Mouse (Mus musculus) ES-E14 (cell line): ENCODE results near the gene Zfp936. TPM values are rescaled to one million over a fixed set of nuclear protein-coding genes. Genes with fewer than 3 reads are reported as not detected.
"Not testable (repeated sequence)": the region's sequence is repeated elsewhere in the genome, so short reads cannot be mapped to it uniquely, and the experiment has no call there.

Source experiments
- DNase-seq: peaks from one replicate; pipeline ENCODE4 v3.0.0-alpha.2; 2013; ENCODE audit warnings: low read depth, low spot score
- H3K27ac ChIP-seq: 2 replicates; pipeline ENCODE4 v1.5.1; 2012; ENCODE audit warnings: low read depth, mild to moderate bottlenecking, low read length, moderate library complexity, mixed read lengths; ENCODE audit not compliant: poor library complexity, insufficient read depth, severe bottlenecking
- H3K36me3 ChIP-seq: 2 replicates; pipeline ENCODE4 v1.6.1; 2012; ENCODE audit warnings: mild to moderate bottlenecking, low read length, moderate library complexity, mixed read lengths; ENCODE audit not compliant: control insufficient read depth, poor library complexity, insufficient read depth, severe bottlenecking
- H3K4me1 ChIP-seq, 2 experiments: fragments of 150-350 bp in 1 of 2; sonication (generic) in 1 of 2; 2 replicates each; pipeline ENCODE4 v1.6.1; 2012; ENCODE audit warnings: low read length in 2 of 2, mild to moderate bottlenecking in 1 of 2, mixed read lengths in 1 of 2; ENCODE audit not compliant: control insufficient read depth in 2 of 2, insufficient read depth in 2 of 2, poor library complexity in 1 of 2
- H3K4me3 ChIP-seq, 2 experiments: fragments of 150-350 bp in 1 of 2; sonication (generic) in 1 of 2; 2 replicates each; pipeline ENCODE4 v1.5.1; 2012; ENCODE audit warnings: low read length in 2 of 2, low read depth in 1 of 2, mild to moderate bottlenecking in 1 of 2, mixed read lengths in 1 of 2; ENCODE audit not compliant: insufficient read depth in 1 of 2, poor library complexity in 1 of 2, severe bottlenecking in 1 of 2
- H3K9ac ChIP-seq: 2 replicates; pipeline ENCODE4 v1.6.1; 2012; ENCODE audit warnings: low read depth, mild to moderate bottlenecking, low read length, mixed read lengths; ENCODE audit not compliant: poor library complexity, insufficient read depth, severe bottlenecking
- H3K9me3 ChIP-seq: fragments of 150-350 bp; sonication (generic); 2 replicates; pipeline ENCODE4 v1.6.1; 2012; ENCODE audit warnings: low read depth, mild to moderate bottlenecking, low read length; ENCODE audit not compliant: control insufficient read depth, insufficient read depth
- CHD2 ChIP-seq: IDR thresholded peaks from 2 replicates; pipeline ENCODE4 v1.6.1; 2014; ENCODE audit warnings: mild to moderate bottlenecking, low read depth, low read length, inconsistent platforms
- MAFK ChIP-seq: IDR thresholded peaks from 2 replicates; pipeline ENCODE4 v1.6.1; 2014; ENCODE audit warnings: mild to moderate bottlenecking, low read depth, low read length, inconsistent platforms; ENCODE audit not compliant: insufficient read depth
- ZC3H11A ChIP-seq: IDR thresholded peaks from 2 replicates; pipeline ENCODE4 v1.6.1; 2012; ENCODE audit warnings: low read depth, mild to moderate bottlenecking, inconsistent platforms, low read length, borderline replicate concordance
- in situ Hi-C, 2 experiments: fragments of 600-800 bp; cut with MboI; formaldehyde crosslinking; loops; one replicate each; pipeline ENCODE4 v1.15.1; 2025; ENCODE audit warnings: low sequenced_read_pairs in 2 of 2, inconsistent platforms in 1 of 2; ENCODE audit not compliant: unreplicated experiment in 2 of 2
- total RNA-seq: library from RNA; depleted of rRNA; stranded (reverse); fragments of 300-350 nt; gene quantifications from 2 replicates; pipeline ENCODE4 v1.2.3, GENCODE M21; 2012; rRNA removed

Gene Zfp936
- 80.2 and 91.3 TPM in 2 replicates for total RNA-seq

- H3K4me3 ChIP-seq, DNase-seq, H3K27ac ChIP-seq, in situ Hi-C loops, H3K36me3 ChIP-seq, H3K4me1 ChIP-seq, H3K9ac ChIP-seq, H3K9me3 ChIP-seq: not testable (repeated sequence)
Measured at GRCm38 (mm10) chr7:43113929-43114328, at the start of gene Zfp936. Zfp936 (plus strand) TSS chr7:43114229.

- TF ChIP-seq CHD2 (peak; percentile 79), ZC3H11A (no peak)
- DNase-seq, result peak; percentile 79
- Histone ChIP-seq H3K4me1 (no peaks in the 10 kb centered on the region), H3K9ac (peak overlapping the region; percentile 92), H3K9me3 (no peaks in the 10 kb centered on the region), H3K36me3 (no peaks in the 10 kb centered on the region; the same call in 1 of the 2 replicates), H3K27ac (peak overlapping the region; percentile 57; the same call in 1 of the 2 replicates), H3K4me3 (peak overlapping the region; percentile 92 to 96)
- in situ Hi-C loops, result no loop called here
Measured at GRCm38 (mm10) chr7:43077831-43078230, 36.2 kb upstream of the Zfp936 start.

- in situ Hi-C loops, result loop anchor here in 1 of 2 experiments (5.0 kb wide), 1 partner anchor 74 kb away; no protein-coding TSS in a partner anchor
- H3K9me3 ChIP-seq, result peaks cover 12% of the 10 kb centered on the region
- H3K27ac ChIP-seq, H3K36me3 ChIP-seq, H3K9ac ChIP-seq, H3K4me1 ChIP-seq, H3K4me3 ChIP-seq, DNase-seq: not testable (repeated sequence)
Measured at GRCm38 (mm10) chr7:43128691-43129090, 14.7 kb downstream of the Zfp936 start.

GRCm38 (mm10) chr7:43164121-43164520 is 50.1 kb downstream of the Zfp936 start:
- H3K9ac ChIP-seq, DNase-seq, H3K27ac ChIP-seq, H3K4me3 ChIP-seq, H3K9me3 ChIP-seq, in situ Hi-C loops, H3K36me3 ChIP-seq, H3K4me1 ChIP-seq: not testable (repeated sequence)

- DNase-seq, result peak; percentile 90
- in situ Hi-C loops, H3K4me1 ChIP-seq, H3K36me3 ChIP-seq, H3K9me3 ChIP-seq: not testable (repeated sequence)
- H3K27ac ChIP-seq, result peak overlapping the region; percentile 98
- TF ChIP-seq CHD2 (0 out of 2 replicates have a peak, but pooled peaks have one; percentile 30), MAFK (0 out of 2 replicates have a peak, but pooled peaks have one; percentile 28)
- peak overlapping the region; percentile 3 to 35; a peak in 1 of 4 replicates for H3K4me3 ChIP-seq
- peak overlapping the region; percentile 59; the same call in 1 of the 2 replicates for H3K9ac ChIP-seq
Measured at GRCm38 (mm10) chr7:43167101-43167500, 53.1 kb downstream of the Zfp936 start.

- Histone ChIP-seq H3K4me3 (peak overlapping the region in 1 of 2 experiments; percentile 35; a peak in 1 of 4 replicates), H3K27ac (peak overlapping the region; percentile 98; the same call in 1 of the 2 replicates), H3K9ac (peak overlapping the region; percentile 59; the same call in 1 of the 2 replicates)
- DNase-seq, H3K9me3 ChIP-seq, H3K36me3 ChIP-seq, H3K4me1 ChIP-seq, in situ Hi-C loops: not testable (repeated sequence)
Measured at GRCm38 (mm10) chr7:43167811-43168210, 53.8 kb downstream of the Zfp936 start.

- H3K9ac ChIP-seq, H3K9me3 ChIP-seq, H3K4me3 ChIP-seq, in situ Hi-C loops, H3K36me3 ChIP-seq, H3K4me1 ChIP-seq, DNase-seq: not testable (repeated sequence)
- peak overlapping the region; percentile 98; the same call in 1 of the 2 replicates for H3K27ac ChIP-seq
Measured at GRCm38 (mm10) chr7:43168212-43168611, 54.2 kb downstream of the Zfp936 start.
